Mouse (Mus musculus) kidney, postnatal 0 days (tissue): ENCODE measurements around the gene Bdkrb2. TPM values are rescaled to one million over a fixed set of nuclear protein-coding genes. Genes with fewer than 3 reads are reported as not detected.

Source experiments
- ATAC-seq: fragments of 200-750 bp; cut with Nextera tagmentation; replicated peaks from 2 replicates; pipeline ENCODE4 v1.8.0; 2017; ENCODE audit warnings: low read depth, moderate number of reproducible peaks, moderate TSS enrichment, moderate library complexity; ENCODE audit not compliant: low FRiP score
- DNase-seq: peaks from one replicate; pipeline ENCODE4 v3.0.0-alpha.2; 2016; ENCODE audit warnings: low spot score
- H3K27ac ChIP-seq: fragments of 300-500 bp; sonication (generic); 2 replicates; pipeline ENCODE4 v1.5.1; 2014; ENCODE audit warnings: mild to moderate bottlenecking
- H3K27me3 ChIP-seq: fragments of 300-500 bp; sonication (generic); 2 replicates; pipeline ENCODE4 v1.6.1; 2014; ENCODE audit warnings: low read length, mixed read lengths; ENCODE audit not compliant: insufficient read depth
- H3K36me3 ChIP-seq: fragments of 300-500 bp; sonication (generic); 2 replicates; pipeline ENCODE4 v1.6.1; 2014; ENCODE audit warnings: low read length, mixed read lengths; ENCODE audit not compliant: insufficient read depth
- H3K4me1 ChIP-seq: fragments of 300-500 bp; sonication (generic); replicated peaks from 2 replicates; pipeline ENCODE4 v1.6.1; 2014; ENCODE audit warnings: antibody characterized with exemption, low read length, mixed read lengths; ENCODE audit not compliant: insufficient read depth
- H3K4me2 ChIP-seq: fragments of 300-500 bp; sonication (generic); 2 replicates; pipeline ENCODE4 v1.6.1; 2014; ENCODE audit warnings: mild to moderate bottlenecking, low read length, moderate library complexity, mixed read lengths
- H3K4me3 ChIP-seq: fragments of 300-500 bp; sonication (generic); replicated peaks from 2 replicates; pipeline ENCODE4 v1.5.1; 2014; ENCODE audit warnings: low read depth, low read length
- H3K9ac ChIP-seq: fragments of 300-500 bp; sonication (generic); 2 replicates; pipeline ENCODE4 v1.6.1; 2014; ENCODE audit warnings: low read depth, low read length
- H3K9me3 ChIP-seq: fragments of 300-500 bp; sonication (generic); replicated peaks from 2 replicates; pipeline ENCODE4 v1.6.1; 2016; ENCODE audit warnings: low read length, inconsistent platforms, mixed read lengths
- CTCF ChIP-seq: IDR thresholded peaks from 2 replicates; pipeline ENCODE4 v1.5.1; 2016; ENCODE audit warnings: antibody characterized with exemption, low read depth, mild to moderate bottlenecking, moderate library complexity
- WGBS: fragments of 180-500 bp; shearing (Covaris S2); extraction: QIAGEN DNeasy Blood & Tissue Kit; methylation state at CpG from one replicate; pipeline ENCODE4 v1.1.7; 2014; 5-methylcytosine and 5-hydroxymethylcytosine counted together
- polyA plus RNA-seq: library from polyadenylated mRNA; unstranded; fragments of >200 nt; fragmentation: Nextera tagmentation; extraction: Ambion mirVana; gene quantifications from 2 replicates; pipeline ENCODE4 v1.2.1, GENCODE M21; 2015

Bdkrb2 gene
- 0.98 and 1.1 TPM in 2 replicates for polyA plus RNA-seq

- WGBS, result 6% methylated on average over 25 of the region's 25 CpGs
- H3K27ac ChIP-seq, result no peak within 1 kb of the TSS
- H3K9me3 ChIP-seq, result no peaks in the 10 kb centered on the region
- H3K27me3 ChIP-seq, result peaks cover 10% of the 10 kb centered on the region; the same call in 1 of the 2 replicates
- ATAC-seq (peak; percentile 78), DNase-seq (peak; percentile 83)
- peak within 1 kb of the TSS; percentile 28 for H3K4me3 ChIP-seq
- H3K36me3 ChIP-seq, result no peaks in the 10 kb centered on the region
- H3K9ac ChIP-seq, result 0 out of 2 replicates have a peak within 1 kb of the TSS, but pooled peaks have one; percentile 35
- peaks cover 24% of the 10 kb centered on the region for H3K4me1 ChIP-seq
- TF ChIP-seq CTCF, result no peak
- H3K4me2 ChIP-seq, result peak within 1 kb of the TSS; percentile 66
These were observed at the start of gene Bdkrb2 for GRCm38 (mm10) chr12:105562936-105563680. Gene Bdkrb2, plus strand, starts transcription at chr12:105563226.

DNA sequence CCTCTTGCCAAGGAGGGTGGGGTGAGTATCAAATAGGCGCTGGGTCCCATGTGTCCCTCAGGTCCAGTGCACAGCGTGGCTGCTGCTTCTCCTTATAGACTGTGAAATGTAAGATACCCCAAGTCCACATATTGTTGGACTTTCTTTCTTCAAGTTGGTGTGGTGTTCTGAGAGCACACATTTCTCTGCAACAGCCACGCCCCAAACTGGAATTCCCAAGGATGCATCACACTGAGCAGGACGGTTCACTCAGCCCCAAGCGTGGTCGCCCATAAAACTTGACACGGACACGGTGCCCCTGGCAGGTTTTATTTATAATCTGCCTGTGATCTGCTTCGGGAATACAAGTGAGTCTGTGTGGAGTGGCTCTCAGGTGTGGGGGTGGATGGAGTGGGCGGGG is 48.9 kb upstream of the Bdkrb2 start:
- peaks cover 10% of the 10 kb centered on the region; the same call in 1 of the 2 replicates for H3K4me1 ChIP-seq
- 36% methylated on average over 10 of the region's 10 CpGs for WGBS
- no peaks in the 10 kb centered on the region for H3K9me3 ChIP-seq
- no peaks in the 10 kb centered on the region for H3K27me3 ChIP-seq
- DNase-seq (no peak), ATAC-seq (no peak)
- TF ChIP-seq CTCF, result no peak
- no peak overlapping the region for H3K27ac ChIP-seq
- H3K4me3 ChIP-seq, result no peak overlapping the region
- H3K36me3 ChIP-seq, result no peaks in the 10 kb centered on the region
- H3K4me2 ChIP-seq, result no peak overlapping the region
- no peak overlapping the region for H3K9ac ChIP-seq

DNA sequence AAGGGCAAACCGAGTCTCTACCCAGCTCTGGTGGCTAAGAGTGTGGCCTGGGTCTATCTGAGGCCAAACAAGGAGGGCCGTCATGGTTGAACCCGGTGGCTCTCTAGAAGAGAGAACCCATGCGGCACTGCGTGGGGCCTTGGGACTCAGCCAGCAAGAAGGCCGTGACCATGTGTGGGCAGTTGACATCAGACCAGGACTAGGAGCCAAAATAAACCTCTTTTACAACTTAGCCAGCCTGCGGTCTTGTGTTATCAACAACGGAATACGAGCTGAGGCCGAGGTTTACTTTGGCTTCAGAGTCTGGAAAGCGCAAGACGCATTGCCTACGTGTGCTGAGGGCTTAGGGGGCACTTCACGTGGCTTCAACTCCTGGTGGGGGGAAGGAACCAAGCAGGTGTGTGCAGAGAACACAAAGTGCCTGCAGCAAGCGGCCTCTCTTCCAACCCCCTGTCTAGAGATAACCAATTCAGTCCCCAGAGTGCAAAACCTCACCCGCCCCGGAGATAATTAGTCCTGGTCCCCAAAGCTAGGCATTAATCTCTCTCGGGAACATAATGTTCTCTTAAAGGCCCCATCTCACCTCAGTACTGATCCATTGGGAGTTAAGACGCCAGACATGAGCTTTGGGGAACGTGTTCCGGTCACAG is 45.9 kb upstream of the Bdkrb2 start:
- no peak overlapping the region for H3K9ac ChIP-seq
- no peak overlapping the region for H3K27ac ChIP-seq
- H3K4me2 ChIP-seq, result no peak overlapping the region
- ATAC-seq (no peak), DNase-seq (peak; percentile 67)
- 48% methylated on average over 21 of the region's 21 CpGs for WGBS
- H3K36me3 ChIP-seq, result no peaks in the 10 kb centered on the region
- no peak for TF ChIP-seq CTCF
- peaks cover 14% of the 10 kb centered on the region; the same call in 1 of the 2 replicates for H3K4me1 ChIP-seq
- H3K9me3 ChIP-seq, result no peaks in the 10 kb centered on the region
- no peak overlapping the region for H3K4me3 ChIP-seq
- no peaks in the 10 kb centered on the region for H3K27me3 ChIP-seq

- WGBS, result 85% methylated on average over 2 of the region's 2 CpGs
- no peaks in the 10 kb centered on the region for H3K27me3 ChIP-seq
These were observed 43.2 kb upstream of the Bdkrb2 start for GRCm38 (mm10) chr12:105519851-105520250.

DNA sequence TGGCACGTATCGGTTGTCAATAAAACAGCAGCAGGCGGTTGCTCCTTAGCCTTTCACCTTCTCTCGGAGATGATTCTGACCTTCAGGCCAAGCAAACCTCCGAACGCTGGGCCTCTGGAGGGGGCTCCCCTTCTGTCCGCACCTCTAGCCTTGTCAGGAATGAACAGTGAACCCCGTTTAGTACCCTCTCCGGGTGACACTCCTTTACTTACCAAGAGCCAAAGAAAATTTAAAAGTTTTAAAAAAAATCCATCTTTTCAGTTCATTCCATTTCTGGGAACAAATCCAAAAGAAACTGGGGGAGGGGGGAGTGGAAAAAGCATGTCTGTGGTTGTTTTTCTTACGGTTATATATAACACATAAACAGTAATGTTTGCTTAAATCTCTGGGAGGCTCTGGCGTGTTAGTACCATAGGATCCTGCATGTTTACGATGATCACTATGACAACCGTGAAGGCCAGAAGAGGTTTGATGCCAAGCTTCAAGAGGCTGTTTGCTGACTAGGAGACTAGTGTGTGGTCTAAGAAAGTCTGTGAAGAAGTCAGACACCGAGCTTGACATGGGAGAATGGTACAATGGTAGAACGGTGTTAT is 41.8 kb upstream of the Bdkrb2 start:
- 32% methylated on average over 15 of the region's 15 CpGs for WGBS
- ATAC-seq (peak; percentile 61; the same call in 1 of the 2 replicates), DNase-seq (peak; percentile 88)
- Histone ChIP-seq H3K27me3 (no peaks in the 10 kb centered on the region), H3K4me2 (no peak overlapping the region), H3K9me3 (no peaks in the 10 kb centered on the region), H3K4me1 (peaks cover 9% of the 10 kb centered on the region; the same call in 1 of the 2 replicates), H3K4me3 (no peak overlapping the region), H3K9ac (no peak overlapping the region), H3K27ac (no peak overlapping the region), H3K36me3 (no peaks in the 10 kb centered on the region)
- TF ChIP-seq CTCF, result no peak

More at GRCm38 (mm10) chr12:105519851-105520250, 43.2 kb upstream of the Bdkrb2 start:
- no peak overlapping the region for H3K4me2 ChIP-seq
- H3K9me3 ChIP-seq, result no peaks in the 10 kb centered on the region
- no peaks in the 10 kb centered on the region for H3K36me3 ChIP-seq
- peaks cover 9% of the 10 kb centered on the region; the same call in 1 of the 2 replicates for H3K4me1 ChIP-seq
- H3K27ac ChIP-seq, result no peak overlapping the region
- ATAC-seq (no peak), DNase-seq (no peak)
- TF ChIP-seq CTCF, result no peak
- H3K9ac ChIP-seq, result no peak overlapping the region
- H3K4me3 ChIP-seq, result no peak overlapping the region

GRCm38 (mm10) chr12:105523737-105524136 is 39.3 kb upstream of the Bdkrb2 start:
- H3K4me1 ChIP-seq, result peaks cover 4% of the 10 kb centered on the region; the same call in 1 of the 2 replicates
- no peaks in the 10 kb centered on the region for H3K36me3 ChIP-seq
- ATAC-seq (no peak), DNase-seq (no peak)
- H3K9ac ChIP-seq, result no peak overlapping the region
- 36% methylated on average over 2 of the region's 2 CpGs for WGBS
- H3K4me2 ChIP-seq, result no peak overlapping the region
- H3K9me3 ChIP-seq, result no peaks in the 10 kb centered on the region
- TF ChIP-seq CTCF, result no peak
- no peaks in the 10 kb centered on the region for H3K27me3 ChIP-seq
- H3K27ac ChIP-seq, result no peak overlapping the region
- no peak overlapping the region for H3K4me3 ChIP-seq
